Mouse (Mus musculus) MEL (cell line): ENCODE results near the gene Klk8.

Experiments used
- CTCF ChIP-seq, 3 experiments: IDR thresholded peaks in 2 of 3; conservative IDR thresholded peaks in 1 of 3; 2 replicates each; pipeline ENCODE4 v1.5.1; 2011 to 2012; ENCODE audit warnings: low read length in 3 of 3, low read depth in 2 of 3, mild to moderate bottlenecking in 2 of 3, improper control_type of control experiment in 1 of 3, inconsistent platforms in 1 of 3, mixed read lengths in 1 of 3, moderate library complexity in 1 of 3; ENCODE audit not compliant: control insufficient read depth in 1 of 3, insufficient read depth in 1 of 3, poor library complexity in 1 of 3, severe bottlenecking in 1 of 3
- E2F4 ChIP-seq: IDR thresholded peaks from 2 replicates; pipeline ENCODE4 v1.6.1; 2011; ENCODE audit warnings: low read depth, low read length, improper control_type of control experiment, borderline replicate concordance
- EP300 ChIP-seq, 2 experiments: IDR thresholded peaks; 2 replicates each; pipeline ENCODE4 v1.6.1; 2011; ENCODE audit warnings: improper control_type of control experiment in 2 of 2, low read length in 2 of 2, low read depth in 1 of 2, mild to moderate bottlenecking in 1 of 2
- GABPA ChIP-seq: IDR thresholded peaks from 2 replicates; pipeline ENCODE4 v1.6.1; 2012; ENCODE audit warnings: low read depth, mild to moderate bottlenecking, inconsistent platforms, low read length, improper control_type of control experiment, moderate library complexity
- GATA1 ChIP-seq: IDR thresholded peaks from 2 replicates; pipeline ENCODE4 v1.6.1; 2011; ENCODE audit warnings: low read depth, low read length, improper control_type of control experiment
- MXI1 ChIP-seq: IDR thresholded peaks from 2 replicates; pipeline ENCODE4 v1.6.1; 2011; ENCODE audit warnings: mild to moderate bottlenecking, low read depth, low read length, improper control_type of control experiment
- MYB ChIP-seq: IDR thresholded peaks from 2 replicates; pipeline ENCODE4 v1.6.1; 2011; ENCODE audit warnings: mild to moderate bottlenecking, low read depth, low read length, improper control_type of control experiment
- NELFE ChIP-seq: IDR thresholded peaks from 2 replicates; pipeline ENCODE4 v1.6.1; 2011; ENCODE audit warnings: low read depth, low read length, improper control_type of control experiment
- POLR2A ChIP-seq, 2 experiments: IDR thresholded peaks; 2 replicates each; pipeline ENCODE4 v1.6.1; 2011 to 2012; ENCODE audit warnings: low read length in 2 of 2, mild to moderate bottlenecking in 2 of 2, control low read depth in 1 of 2, improper control_type of control experiment in 1 of 2, low read depth in 1 of 2, moderate library complexity in 1 of 2; ENCODE audit not compliant: control insufficient read depth in 1 of 2, insufficient read depth in 1 of 2, poor library complexity in 1 of 2
- POLR2AphosphoS2 ChIP-seq: IDR thresholded peaks from 2 replicates; pipeline ENCODE4 v1.6.1; 2011; ENCODE audit warnings: low read length, improper control_type of control experiment
- SIN3A ChIP-seq: IDR thresholded peaks from 2 replicates; pipeline ENCODE4 v1.6.1; 2012; ENCODE audit warnings: low read length, improper control_type of control experiment, inconsistent platforms
- TBP ChIP-seq: IDR thresholded peaks from 2 replicates; pipeline ENCODE4 v1.8.0; 2011; ENCODE audit warnings: low read depth, low read length, improper control_type of control experiment
- TCF12 ChIP-seq: IDR thresholded peaks from 2 replicates; pipeline ENCODE4 v1.6.1; 2014; ENCODE audit warnings: low read depth, mild to moderate bottlenecking, inconsistent platforms, low read length, improper control_type of control experiment, moderate library complexity
- UBTF ChIP-seq: IDR thresholded peaks from 2 replicates; pipeline ENCODE4 v1.6.1; 2012; ENCODE audit warnings: low read depth, mild to moderate bottlenecking, inconsistent platforms, low read length, improper control_type of control experiment, moderate library complexity, borderline replicate concordance; ENCODE audit not compliant: insufficient read depth

- TF ChIP-seq GATA1 (no peak), POLR2A (IDR thresholded peaks at IDR 0.05; ENCODE audit: control insufficient read depth in 1 of 2, insufficient read depth in 1 of 2, low read depth in 1 of 2, low read length in 2 of 2, poor library complexity in 1 of 2) (no peak), POLR2AphosphoS2 (no peak), GABPA (no peak), CTCF (IDR thresholded peaks at IDR 0.05 in 2 of 3, conservative IDR thresholded peaks at IDR 0.05 in 1 of 3; ENCODE audit: control insufficient read depth in 1 of 3, insufficient read depth in 1 of 3, low read depth in 2 of 3, low read length in 3 of 3, poor library complexity in 1 of 3, severe bottlenecking in 1 of 3) (no peak), NELFE (no peak), TCF12 (no peak), EP300 (IDR thresholded peaks at IDR 0.05; ENCODE audit: low read depth in 1 of 2, low read length in 2 of 2) (no peak), MXI1 (no peak), TBP (no peak), E2F4 (no peak), MYB (no peak), SIN3A (no peak), UBTF (no peak)
These were observed 15.8 kb upstream of the Klk8 start for GRCm38 (mm10) chr7:43781541-43781940.
